In the genomic region with DNA sequence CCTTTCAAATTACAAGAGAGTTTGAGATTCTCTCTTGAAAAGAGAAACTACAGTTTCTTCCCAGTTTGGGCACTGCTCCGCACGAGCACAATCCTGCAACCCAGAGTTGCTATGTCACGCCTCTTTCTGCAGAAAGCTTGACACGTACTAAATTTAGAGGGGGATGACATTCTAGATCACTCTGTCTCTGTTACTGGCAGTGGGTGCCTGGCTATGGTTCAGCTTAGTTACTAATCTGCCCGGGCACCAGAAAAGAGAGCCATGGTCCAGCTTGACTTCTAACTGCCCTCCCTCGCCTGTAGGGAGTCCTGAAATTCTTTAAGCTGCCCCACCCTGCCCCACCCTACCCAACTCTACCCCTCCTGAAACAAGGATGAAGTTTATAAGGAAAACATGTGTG, we compare ENCODE assay signal across 9 mouse cellular contexts.
DNase-seq lines count a peak whose midpoint lies in the region; ATAC-seq and TF ChIP-seq lines count a peak whose summit lies in the region.
"Had no signal": no experiment of that assay in that cellular context is flagged by ENCODE, and none has a peak within 500 bp of the region (broad histone marks: within the 10 kb centered on the region; RNA-seq: fewer than 3 reads in every experiment).

No protein-coding gene starts in this region.

- TF ChIP-seq POLR2A in ES-Bruce4 (IDR thresholded peaks at IDR 0.05; ENCODE audit: insufficient read depth, low read length) = no peak

- intact Hi-C loops in heart, postnatal 14 days (cut with DNase I) = loop anchor here (5.0 to 10.0 kb wide), 3 partner anchors 80 to 353 kb away; no protein-coding TSS in a partner anchor

- no peak for TF ChIP-seq CTCF in ES-Bruce4 (IDR thresholded peaks at IDR 0.05; ENCODE audit: low read depth, low read length)

- H3K9me3 ChIP-seq in ES-Bruce4 (replicated peaks; ENCODE audit: control insufficient read depth, insufficient read depth, low read length, poor library complexity, severe bottlenecking) = 0 out of 2 replicates have a peak, but pooled peaks cover 3% of the 10 kb centered on the region

- H3K27me3 ChIP-seq in ES-Bruce4 (ENCODE audit: control insufficient read depth, insufficient read depth, low read length, poor library complexity, severe bottlenecking) = peaks cover 2% of the 10 kb centered on the region; the same call in 1 of the 2 replicates

- no peak for TF ChIP-seq EP300 in ES-Bruce4 (IDR thresholded peaks at IDR 0.05; ENCODE audit: insufficient read depth, low read depth, low read length)

- no peak overlapping the region for H3K9ac ChIP-seq in ES-Bruce4 (ENCODE audit: low read depth, poor library complexity, severe bottlenecking)

- H3K4me1 ChIP-seq in ES-Bruce4 (ENCODE audit: control insufficient read depth, insufficient read depth, low read length) = no peaks in the 10 kb centered on the region

- peak; percentile 8 for DNase-seq in embryo, embryonic 10.5 days (ENCODE audit: low spot score)
- no peak for DNase-seq in embryo, embryonic 10 days (ENCODE audit: low spot score)
- DNase-seq in gastrocnemius, postnatal 10 days = peak; percentile 19
- peak; percentile 19 to 38 for DNase-seq in heart, postnatal 14 days
- no peak for DNase-seq in cerebellum, adult 11 months
- no peak for DNase-seq in right cerebral cortex, adult 18-20 months

- peak overlapping the region; percentile 24; the same call in 1 of the 2 replicates for H3K27ac ChIP-seq in ES-Bruce4 (ENCODE audit: insufficient read depth, low read length)

- no peak overlapping the region for H3K4me3 ChIP-seq in ES-Bruce4 (ENCODE audit: low read depth, low read length)
- H3K4me3 ChIP-seq: erythroblast, embryonic 14.5 days had no signal

- ATAC-seq in erythroblast, adult 5-6 weeks (replicated peaks; ENCODE audit: low FRiP score, poor library complexity, severe bottlenecking) = no peak

- H3K36me3 ChIP-seq in ES-Bruce4 (ENCODE audit: control insufficient read depth, insufficient read depth, low read length, poor library complexity, severe bottlenecking) = no peaks in the 10 kb centered on the region

Comparison
In these comparisons a context has a peak if more than half of its experiments do, and no peak if none do; other contexts are left out.
1. DNase-seq: peak in embryo, embryonic 10.5 days (single experiment), gastrocnemius, postnatal 10 days (single experiment) and heart, postnatal 14 days (2 of 2); none in embryo, embryonic 10 days (single experiment), cerebellum, adult 11 months (single experiment) and right cerebral cortex, adult 18-20 months (single experiment).